Mouse (Mus musculus): Measurements from ENCODE around the gene Dvl2. TPM values are rescaled to one million over a fixed set of nuclear protein-coding genes. Genes with fewer than 3 reads are reported as not detected.

Gene Dvl2
- total RNA-seq, 2 experiments from 2014 or later = 3.6 to 5.0 TPM

DNA sequence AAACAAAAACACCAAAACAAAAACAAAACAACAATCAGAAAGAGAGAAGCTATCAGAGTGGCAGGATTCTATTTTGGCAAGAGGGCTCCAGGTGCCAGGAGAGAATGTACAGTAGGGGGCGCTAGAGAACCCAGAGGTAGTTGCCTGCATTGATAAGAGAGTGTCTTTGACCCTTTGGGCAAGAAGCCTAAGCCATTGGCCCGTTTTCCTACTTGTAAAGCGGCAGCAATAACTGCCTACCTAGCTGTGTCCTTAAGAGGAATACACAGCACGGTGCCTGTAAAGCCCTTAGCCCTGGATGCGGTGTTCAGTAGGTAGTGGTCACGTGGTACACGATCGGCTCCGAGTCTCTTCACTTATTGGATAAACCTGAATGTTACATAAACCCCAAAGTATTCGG lies 49.4 kb downstream of the Dvl2 start:
- TF ChIP-seq CTCF (IDR thresholded peaks at IDR 0.05) = peak; percentile 51
- Histone ChIP-seq H3K27ac (no peak overlapping the region), H3K4me3 (no peak overlapping the region)
- intact Hi-C loops (cut with DNase I) = no loop called here
- no peak for DNase-seq

DNA sequence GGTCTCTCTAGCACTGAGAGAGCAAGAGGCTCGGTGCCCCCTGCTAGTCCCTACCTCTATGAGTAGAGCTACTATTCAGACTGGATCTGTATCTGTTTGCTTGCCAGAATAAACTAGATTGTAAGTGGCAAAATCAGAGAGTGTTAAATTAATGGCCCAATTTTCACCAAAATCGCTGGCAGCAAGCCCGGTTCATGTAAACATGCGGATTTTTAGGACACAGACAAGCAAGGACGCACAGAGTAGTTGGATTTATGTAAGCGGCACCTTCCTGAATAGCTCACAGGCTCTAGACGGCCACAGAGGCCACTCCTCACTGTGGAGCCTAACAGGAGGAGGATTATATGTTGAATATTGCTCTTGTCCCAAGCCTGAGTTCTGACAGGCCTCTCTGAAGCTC lies 52.8 kb downstream of the Dvl2 start:
- TF ChIP-seq CTCF (IDR thresholded peaks at IDR 0.05) = no peak
- Histone ChIP-seq H3K27ac (no peak overlapping the region), H3K4me3 (no peak overlapping the region)
- intact Hi-C loops (cut with DNase I) = no loop called here
- no peak for DNase-seq

DNA sequence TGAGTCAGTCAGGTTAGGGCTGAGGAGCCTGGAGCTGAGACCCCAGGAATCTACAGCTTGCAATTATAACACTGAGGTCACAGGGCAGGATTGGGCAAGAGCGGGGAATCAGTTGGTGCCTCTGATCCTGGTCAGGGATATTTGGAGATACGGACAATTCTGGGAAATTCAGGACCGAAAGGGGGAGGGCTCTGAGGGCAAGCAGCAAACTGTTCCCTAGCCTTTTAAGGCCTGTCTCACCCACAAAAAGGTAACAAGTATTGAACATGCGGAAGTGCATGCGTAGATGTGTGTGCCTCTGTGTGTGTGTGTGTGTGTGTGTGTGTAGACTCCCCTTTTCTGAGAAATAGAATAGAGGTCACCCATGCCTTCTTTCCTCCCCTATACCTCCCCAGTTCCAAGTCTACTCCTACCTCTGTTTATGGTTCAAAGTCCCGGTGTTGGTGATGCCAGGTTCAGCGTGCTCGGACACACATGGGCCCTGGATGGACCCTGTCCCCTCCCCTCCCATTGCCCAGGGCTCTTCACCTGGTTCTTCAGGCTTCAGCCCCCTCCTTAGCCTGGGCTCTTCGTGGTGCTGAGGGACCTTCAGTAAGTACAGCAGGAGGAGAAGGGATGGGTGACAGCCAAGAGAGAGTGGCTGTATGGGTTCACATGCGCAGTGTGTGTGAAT lies 53.6 kb downstream of the Dvl2 start, which contains the start of gene Asgr1:
Gene Asgr1, plus strand, starts transcription at position 188 of the 673 bp plus-strand sequence.
- Histone ChIP-seq H3K4me3 (no peak within 1 kb of the TSS), H3K27ac (no peak within 1 kb of the TSS)
- no peak for DNase-seq
- intact Hi-C loops (cut with DNase I) = loop anchor here (2.0 kb wide), 1 partner anchor 159 kb away; the partner anchor contains the start of gene Slc16a11
- no peak for TF ChIP-seq CTCF (IDR thresholded peaks at IDR 0.05)

GRCm38 (mm10) chr11:70055618-70056214 lies 55.3 kb downstream of the Dvl2 start:
- intact Hi-C loops (cut with DNase I) = loop anchor here (2.0 kb wide), 1 partner anchor 157 kb away; the partner anchor contains the start of gene Slc16a11
- peak; percentile 91 for TF ChIP-seq CTCF (IDR thresholded peaks at IDR 0.05)

GRCm38 (mm10) chr11:70057805-70058204 lies 57.4 kb downstream of the Dvl2 start:
- intact Hi-C loops (cut with DNase I) = no loop called here
- DNase-seq = no peak
- no peak for TF ChIP-seq CTCF (IDR thresholded peaks at IDR 0.05)

More at GRCm38 (mm10) chr11:70055618-70056214, 55.3 kb downstream of the Dvl2 start:
- H3K27ac ChIP-seq = no peak overlapping the region
- DNase-seq = peak; percentile 73
- 0 out of 2 replicates have a peak overlapping the region, but pooled peaks have one; percentile 32 for H3K4me3 ChIP-seq

DNA sequence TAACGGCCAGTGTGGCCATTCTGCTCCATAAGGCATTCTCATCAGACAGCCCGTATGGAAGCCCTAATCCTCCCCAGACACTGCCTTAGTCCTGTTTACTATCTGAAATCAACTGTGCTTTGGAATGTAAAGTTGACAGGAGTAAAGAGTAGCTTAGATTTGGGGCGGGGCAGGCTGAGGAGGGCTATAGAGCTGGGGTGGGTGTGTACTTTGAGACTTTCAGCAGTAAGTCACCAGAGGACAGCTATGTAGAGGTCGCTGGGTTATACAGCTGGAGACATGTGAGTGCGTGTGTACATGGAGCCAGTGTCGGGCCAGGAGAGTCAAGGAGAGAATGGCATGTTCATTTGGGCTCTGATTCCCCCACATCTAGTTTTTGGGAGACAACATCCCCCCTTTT lies 59.5 kb downstream of the Dvl2 start:
- intact Hi-C loops (cut with DNase I) = no loop called here
- no peak for DNase-seq
- no peak overlapping the region for H3K27ac ChIP-seq
- TF ChIP-seq CTCF (IDR thresholded peaks at IDR 0.05) = no peak
- H3K4me3 ChIP-seq = no peak overlapping the region

More at GRCm38 (mm10) chr11:70057805-70058204, 57.4 kb downstream of the Dvl2 start:
- no peak overlapping the region for H3K27ac ChIP-seq
- no peak overlapping the region for H3K4me3 ChIP-seq

Small RNA genes within 50 kb of the gene (microRNA-seq; reads per million reads assigned to microRNA genes)
- gene Gm44349 (not detected), gene Mir324 (661 reads per million, percentile 71 among the genes with 10 or more reads in this experiment)

Other genes with a start within 250 kb of the Dvl2 start
- gene Polr2a, start 242.0 kb upstream of the Dvl2 start, total RNA-seq (2021) = 10 to 100 TPM; 26.9 to 35.4 TPM
- gene Slc35g3, start 238.6 kb upstream of the Dvl2 start, total RNA-seq (2021) = not detected
- 10 to 100 TPM; 29.3 to 35.9 TPM for gene Zbtb4, start 234.7 kb upstream of the Dvl2 start, total RNA-seq (2021)
- 10 to 100 TPM; 23.2 to 26.3 TPM for gene Chrnb1, start 204.7 kb upstream of the Dvl2 start, total RNA-seq (2021)
- gene Fgf11, start 198.7 kb upstream of the Dvl2 start, total RNA-seq (2021) = 1 to 10 TPM; 3.9 to 4.7 TPM
- gene Tmem102, start 195.0 kb upstream of the Dvl2 start, total RNA-seq (2021) = under 1 TPM; 0.20 to 0.41 TPM
- gene Gm39566, start 185.3 kb upstream of the Dvl2 start, total RNA-seq (2021) = not detected
- gene Spem2, start 182.1 kb upstream of the Dvl2 start, total RNA-seq (2021) = not detected
- not detected for gene Spem1, start 178.4 kb upstream of the Dvl2 start, total RNA-seq (2021)
- 1 to 10 TPM; 2.3 to 2.7 TPM for gene Nlgn2, start 162.8 kb upstream of the Dvl2 start, total RNA-seq (2021)
- gene Tmem256, start 162.1 kb upstream of the Dvl2 start, total RNA-seq (2021) = 100 to 1,000 TPM; 144 to 165 TPM
- gene Plscr3, start 154.2 kb upstream of the Dvl2 start, total RNA-seq (2021) = 10 to 100 TPM in 1 of 2 experiments, 1 to 10 TPM in 1; 9.6 to 13.0 TPM
- gene Tnk1, start 141.9 kb upstream of the Dvl2 start, total RNA-seq (2021) = under 1 TPM in 1 of 2 experiments, not detected in 1; 0.11 TPM
- not detected for gene Tmem95, start 122.6 kb upstream of the Dvl2 start, total RNA-seq (2021)
- 1 to 10 TPM; 1.3 to 1.7 TPM for gene Kctd11, start 119.2 kb upstream of the Dvl2 start, total RNA-seq (2021)
- gene Acap1, start 105.1 kb upstream of the Dvl2 start, total RNA-seq (2021) = under 1 TPM in 1 of 2 experiments, not detected in 1; 0.08 TPM
- gene 2810408A11Rik, start 99.6 kb upstream of the Dvl2 start, total RNA-seq (2021) = under 1 TPM in 1 of 2 experiments, not detected in 1; 0.33 TPM
- gene Neurl4, start 99.5 kb upstream of the Dvl2 start, total RNA-seq (2021) = 10 to 100 TPM; 25.2 to 33.5 TPM
- gene Gps2, start 86.7 kb upstream of the Dvl2 start, total RNA-seq (2021) = 10 to 100 TPM; 47.1 to 49.6 TPM
- 100 to 1,000 TPM; 413 to 433 TPM for gene Eif5a, start 78.6 kb upstream of the Dvl2 start, total RNA-seq (2021)
- gene Ybx2, start 64.8 kb upstream of the Dvl2 start, total RNA-seq (2021) = 10 to 100 TPM in 1 of 2 experiments, 1 to 10 TPM in 1; 8.0 to 16.5 TPM
- gene Slc2a4, start 52.4 kb upstream of the Dvl2 start, total RNA-seq (2021) = 100 to 1,000 TPM; 494 to 503 TPM
- not detected for gene Cldn7, start 35.8 kb upstream of the Dvl2 start, total RNA-seq (2021)
- gene Ctdnep1, start 19.4 kb upstream of the Dvl2 start, total RNA-seq (2021) = 100 to 1,000 TPM; 217 to 261 TPM
- gene Elp5, start 18.1 kb upstream of the Dvl2 start, total RNA-seq (2021) = 10 to 100 TPM; 33.0 to 45.2 TPM
- 100 to 1,000 TPM; 194 to 232 TPM for gene Gabarap, start 9.5 kb upstream of the Dvl2 start, total RNA-seq (2021)
- gene Phf23, start 4.8 kb upstream of the Dvl2 start, total RNA-seq (2021) = 10 to 100 TPM; 19.2 to 21.8 TPM
- gene Acadvl, start 14.8 kb downstream of the Dvl2 start, total RNA-seq (2021) = 100 to 1,000 TPM; 266 to 502 TPM
- gene Dlg4, start 16.3 kb downstream of the Dvl2 start, total RNA-seq (2021) = 1 to 10 TPM; 3.2 to 5.2 TPM
- not detected for gene Asgr1, start 53.5 kb downstream of the Dvl2 start, total RNA-seq (2021)
- gene Asgr2, start 92.0 kb downstream of the Dvl2 start, total RNA-seq (2021) = under 1 TPM; 0.22 to 0.31 TPM
- gene Mgl2, start 129.7 kb downstream of the Dvl2 start, total RNA-seq (2021) = 1 to 10 TPM in 1 of 2 experiments, under 1 TPM in 1; 0.94 to 3.3 TPM
- gene Clec10a, start 155.6 kb downstream of the Dvl2 start, total RNA-seq (2021) = 1 to 10 TPM; 2.1 to 2.7 TPM
- gene Slc16a11, start 212.2 kb downstream of the Dvl2 start, total RNA-seq (2021) = not detected
- under 1 TPM; 0.28 to 0.67 TPM for gene Slc16a13, start 220.5 kb downstream of the Dvl2 start, total RNA-seq (2021)
- gene Bcl6b, start 229.2 kb downstream of the Dvl2 start, total RNA-seq (2021) = 1 to 10 TPM; 1.4 to 2.6 TPM
- 10 to 100 TPM; 33.4 to 37.0 TPM for gene 0610010K14Rik, start 237.3 kb downstream of the Dvl2 start, total RNA-seq (2021)
- gene Gm21988, start 239.2 kb downstream of the Dvl2 start, total RNA-seq (2021) = 1 to 10 TPM; 3.7 to 4.4 TPM
- gene Rnasek, start 239.2 kb downstream of the Dvl2 start, total RNA-seq (2021) = 100 to 1,000 TPM; 109 to 117 TPM

All from gastrocnemius, adult 2 months (tissue).